Mouse (Mus musculus) stomach, postnatal 0 days (tissue): ENCODE measurements around the gene Foxk1. TPM values are rescaled to one million over a fixed set of nuclear protein-coding genes. Genes with fewer than 3 reads are reported as not detected.

Experiments used
- ATAC-seq: fragments of 200-750 bp; cut with Nextera tagmentation; 2 replicates; pipeline ENCODE4 v1.8.0; 2017; ENCODE audit not compliant: low FRiP score, low TSS enrichment
- DNase-seq: peaks from one replicate; pipeline ENCODE4 v3.0.0-alpha.2; 2016; ENCODE audit warnings: low spot score
- H3K27ac ChIP-seq: fragments of 300-500 bp; sonication (generic); replicated peaks from 2 replicates; pipeline ENCODE4 v1.5.1; 2014; ENCODE audit warnings: mild to moderate bottlenecking, control low read depth
- H3K27me3 ChIP-seq: fragments of 300-500 bp; sonication (generic); 2 replicates; pipeline ENCODE4 v1.6.1; 2014; ENCODE audit warnings: low read length; ENCODE audit not compliant: control insufficient read depth, insufficient read depth
- H3K36me3 ChIP-seq: fragments of 300-500 bp; sonication (generic); 2 replicates; pipeline ENCODE4 v1.6.1; 2014; ENCODE audit warnings: low read length, mixed read lengths; ENCODE audit not compliant: control insufficient read depth, insufficient read depth
- H3K4me1 ChIP-seq: fragments of 300-500 bp; sonication (generic); replicated peaks from 2 replicates; pipeline ENCODE4 v1.6.1; 2014; ENCODE audit warnings: antibody characterized with exemption; ENCODE audit not compliant: control insufficient read depth, insufficient read depth
- H3K4me2 ChIP-seq: fragments of 300-500 bp; sonication (generic); replicated peaks from 2 replicates; pipeline ENCODE4 v1.6.1; 2014; ENCODE audit warnings: low read depth, mild to moderate bottlenecking, control low read depth, moderate library complexity
- H3K4me3 ChIP-seq: fragments of 300-500 bp; sonication (generic); 2 replicates; pipeline ENCODE4 v1.5.1; 2014; ENCODE audit warnings: low read depth, low read length, control low read depth
- H3K9ac ChIP-seq: fragments of 300-500 bp; sonication (generic); 2 replicates; pipeline ENCODE4 v1.6.1; 2014; ENCODE audit warnings: mild to moderate bottlenecking, low read length, control low read depth, mixed read lengths
- H3K9me3 ChIP-seq: fragments of 300-500 bp; sonication (generic); 2 replicates; pipeline ENCODE4 v1.6.1; 2016; ENCODE audit warnings: low read length; ENCODE audit not compliant: control insufficient read depth
- CTCF ChIP-seq: IDR thresholded peaks from 2 replicates; pipeline ENCODE4 v1.5.1; 2016; ENCODE audit warnings: antibody characterized with exemption, low read depth, mild to moderate bottlenecking, moderate library complexity
- EP300 ChIP-seq: optimal IDR thresholded peaks from 2 replicates; pipeline ENCODE3; 2016; ENCODE audit warnings: antibody characterized with exemption
- WGBS: fragments of 180-500 bp; shearing (Covaris S2); extraction: QIAGEN DNeasy Blood & Tissue Kit; methylation state at CpG from one replicate; pipeline ENCODE4 v1.1.7; 2014; 5-methylcytosine and 5-hydroxymethylcytosine counted together
- polyA plus RNA-seq: library from polyadenylated mRNA; unstranded; fragments of >200 nt; fragmentation: Nextera tagmentation; extraction: Ambion mirVana; gene quantifications from 2 replicates; pipeline ENCODE4 v1.2.1, GENCODE M21; 2015

Gene Foxk1
- polyA plus RNA-seq, 1 experiment from 2014 or later, result 3.5 TPM

- peaks cover 22% of the 10 kb centered on the region for H3K4me1 ChIP-seq
- 0 out of 2 replicates have a peak overlapping the region, but pooled peaks have one; percentile 23 for H3K4me3 ChIP-seq
- TF ChIP-seq CTCF (peak; percentile 11; the same call in 1 of the 2 replicates), EP300 (no peak)
- ATAC-seq (peak; percentile 89), DNase-seq (peak; percentile 83)
- H3K9me3 ChIP-seq, result no peaks in the 10 kb centered on the region
- peak overlapping the region; percentile 96 for H3K27ac ChIP-seq
- WGBS, result 12% methylated on average over 13 of the region's 13 CpGs
- peak overlapping the region; percentile 36; the same call in 1 of the 2 replicates for H3K9ac ChIP-seq
- no peaks in the 10 kb centered on the region for H3K27me3 ChIP-seq
- H3K4me2 ChIP-seq, result peak overlapping the region; percentile 46
- H3K36me3 ChIP-seq, result 0 out of 2 replicates have a peak, but pooled peaks cover under 1% of the 10 kb centered on the region
These were observed 23.5 kb downstream of the Foxk1 start for GRCm38 (mm10) chr5:142424627-142425349.

- Histone ChIP-seq H3K27ac (peak overlapping the region; percentile 24; the same call in 1 of the 2 replicates), H3K9me3 (no peaks in the 10 kb centered on the region)
These were observed 25.2 kb downstream of the Foxk1 start for GRCm38 (mm10) chr5:142426476-142426875.

GRCm38 (mm10) chr5:142427876-142428275 lies 26.6 kb downstream of the Foxk1 start:
- no peak for TF ChIP-seq CTCF
- TF ChIP-seq EP300, result no peak
- no peaks in the 10 kb centered on the region for H3K36me3 ChIP-seq
- peak overlapping the region; percentile 45; the same call in 1 of the 2 replicates for H3K27ac ChIP-seq
- DNase-seq (no peak), ATAC-seq (no peak)
- H3K4me2 ChIP-seq, result no peak overlapping the region
- H3K4me3 ChIP-seq, result no peak overlapping the region
- WGBS, result 80% methylated on average over 10 of the region's 10 CpGs
- H3K4me1 ChIP-seq, result peaks cover 24% of the 10 kb centered on the region
- no peaks in the 10 kb centered on the region for H3K9me3 ChIP-seq
- no peaks in the 10 kb centered on the region for H3K27me3 ChIP-seq
- no peak overlapping the region for H3K9ac ChIP-seq

More at GRCm38 (mm10) chr5:142426476-142426875, 25.2 kb downstream of the Foxk1 start:
- ATAC-seq (no peak), DNase-seq (no peak)
- WGBS, result 89% methylated on average over 2 of the region's 2 CpGs
- Histone ChIP-seq H3K4me3 (no peak overlapping the region), H3K4me2 (no peak overlapping the region), H3K4me1 (peaks cover 24% of the 10 kb centered on the region), H3K36me3 (no peaks in the 10 kb centered on the region), H3K9ac (no peak overlapping the region), H3K27me3 (no peaks in the 10 kb centered on the region)
- TF ChIP-seq CTCF, result no peak
- no peak for TF ChIP-seq EP300

GRCm38 (mm10) chr5:142428691-142429090 lies 27.4 kb downstream of the Foxk1 start:
- H3K4me3 ChIP-seq, result no peak overlapping the region
- H3K27ac ChIP-seq, result no peak overlapping the region
- ATAC-seq, result no peak
- WGBS, result 70% methylated on average over 6 of the region's 6 CpGs
- TF ChIP-seq CTCF, result no peak
- no peak for TF ChIP-seq EP300
- no peak overlapping the region for H3K4me2 ChIP-seq
- no peak overlapping the region for H3K9ac ChIP-seq
- peaks cover 26% of the 10 kb centered on the region for H3K4me1 ChIP-seq
- no peaks in the 10 kb centered on the region for H3K27me3 ChIP-seq
- DNase-seq, result no peak
- H3K9me3 ChIP-seq, result no peaks in the 10 kb centered on the region
- no peaks in the 10 kb centered on the region for H3K36me3 ChIP-seq

GRCm38 (mm10) chr5:142431029-142431428 lies 29.7 kb downstream of the Foxk1 start:
- H3K9me3 ChIP-seq, result no peaks in the 10 kb centered on the region
- no peak for DNase-seq
- no peak for ATAC-seq
- peaks cover 11% of the 10 kb centered on the region; the same call in 1 of the 2 replicates for H3K4me1 ChIP-seq
- H3K27ac ChIP-seq, result 0 out of 2 replicates have a peak overlapping the region, but pooled peaks have one; percentile 8
- 0 out of 2 replicates have a peak overlapping the region, but pooled peaks have one; percentile 8 for H3K9ac ChIP-seq
- H3K4me3 ChIP-seq, result no peak overlapping the region
- whole genome bisulfite sequencing, result 69% methylated on average over 12 of the region's 12 CpGs
- no peak overlapping the region for H3K4me2 ChIP-seq
- H3K27me3 ChIP-seq, result no peaks in the 10 kb centered on the region
- H3K36me3 ChIP-seq, result peaks cover 7% of the 10 kb centered on the region; the same call in 1 of the 2 replicates
- TF ChIP-seq CTCF, result no peak
- no peak for TF ChIP-seq EP300
